Mouse (Mus musculus): ENCODE measurements around the gene Nup88. TPM values are rescaled to one million over a fixed set of nuclear protein-coding genes. Genes with fewer than 3 reads are reported as not detected.

The Nup88 gene
- polyA plus RNA-seq (2016; fragmentation: Nextera tagmentation; extraction: Ambion mirVana) = 145 and 158 TPM in 2 replicates

DNA sequence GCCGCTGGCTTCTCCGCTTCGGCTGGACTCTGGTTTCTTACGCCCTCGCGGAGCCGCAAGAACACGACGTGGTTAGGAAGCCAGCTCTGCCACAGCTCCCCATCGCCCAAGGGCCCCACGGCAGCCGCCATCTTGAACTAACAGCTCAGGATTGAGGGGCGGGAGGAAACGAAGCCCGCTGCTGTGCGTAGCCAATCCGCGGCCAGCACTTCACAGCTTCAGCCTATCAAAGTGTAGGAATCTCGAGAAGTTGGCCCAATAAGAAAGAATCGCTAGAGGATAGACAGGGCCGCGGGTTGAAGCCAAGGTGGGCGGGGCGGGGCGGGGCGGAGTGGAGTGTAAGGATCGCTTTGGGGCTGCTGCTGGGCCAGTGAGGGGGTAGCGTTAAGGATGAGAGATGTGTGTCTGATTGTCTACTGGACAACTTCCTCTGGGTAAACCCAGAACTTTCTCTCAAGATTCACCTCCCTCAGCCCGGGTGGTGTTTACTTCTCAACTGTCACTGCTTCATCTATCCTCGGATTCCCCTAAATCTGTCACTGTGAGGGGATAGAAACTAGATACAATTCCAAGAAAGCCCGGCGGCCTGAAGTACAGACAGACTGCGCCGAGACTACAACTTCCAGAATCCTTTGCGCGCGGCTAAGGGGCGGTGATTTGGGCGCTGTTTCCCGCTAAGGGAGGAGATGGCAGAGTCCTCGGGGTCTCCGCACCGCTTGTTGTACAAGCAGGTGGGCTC lies at the start of gene Nup88, which contains the start of gene Rpain:
Nup88 (minus strand) TSS at position 153 of the 739 bp plus-strand sequence.
Rpain (plus strand) TSS at position 393 of the 739 bp plus-strand sequence.
- under 1% methylated on average over 43 of the region's 43 CpGs for WGBS
- peak within 1 kb of the TSS; percentile 94 for H3K27ac ChIP-seq
- peak within 1 kb of the TSS; percentile 91 for H3K4me3 ChIP-seq
- DNase-seq (ENCODE audit: low spot score) = peak; percentile 93
- H3K4me1 ChIP-seq = peaks cover 16% of the 10 kb centered on the region; the same call in 1 of the 2 replicates
- peaks cover 54% of the 10 kb centered on the region for H3K36me3 ChIP-seq
- no peaks in the 10 kb centered on the region for H3K27me3 ChIP-seq (ENCODE audit: low read depth, poor library complexity, severe bottlenecking)
- no peaks in the 10 kb centered on the region for H3K9me3 ChIP-seq (replicated peaks)

DNA sequence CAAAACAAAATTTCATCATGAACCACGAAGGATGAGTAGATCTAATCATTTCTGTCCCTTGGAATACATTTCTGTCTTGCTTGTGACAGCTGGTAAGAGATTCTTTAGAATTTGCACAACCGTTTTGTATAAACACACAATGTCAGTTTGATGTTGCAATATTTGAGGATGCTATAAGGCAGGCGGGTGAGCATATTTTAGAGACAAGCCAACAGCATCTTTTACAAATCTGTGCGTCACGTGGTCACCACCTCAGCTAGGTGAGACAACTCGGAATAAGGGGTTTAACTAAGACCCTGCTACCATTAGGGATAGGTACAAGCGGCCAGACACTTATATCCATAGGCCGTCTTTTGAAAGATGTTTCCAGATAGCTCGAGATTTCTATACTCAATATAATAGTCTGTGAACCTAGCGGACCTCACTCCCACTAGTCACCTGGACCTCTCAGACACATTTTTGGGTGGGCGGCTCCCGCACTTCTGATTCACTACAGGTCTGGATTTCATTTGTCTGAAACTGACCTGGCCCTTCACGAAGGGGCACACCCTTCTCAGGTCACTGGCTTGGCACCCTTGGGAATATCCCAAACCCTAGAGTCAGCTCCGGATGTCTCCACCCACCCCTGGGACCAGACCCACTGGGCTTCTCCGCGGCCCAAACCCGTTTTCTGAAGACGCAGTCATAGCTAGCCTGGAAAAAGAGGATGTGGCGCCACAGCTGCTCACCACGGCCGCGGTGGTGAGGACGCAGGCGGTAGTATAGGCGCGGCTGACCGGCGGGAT lies 48.8 kb upstream of the Nup88 start:
- Histone ChIP-seq H3K27me3 (ENCODE audit: low read depth, poor library complexity, severe bottlenecking) (no peaks in the 10 kb centered on the region), H3K4me1 (peaks cover 23% of the 10 kb centered on the region), H3K36me3 (peaks cover 49% of the 10 kb centered on the region), H3K27ac (peak overlapping the region; percentile 96), H3K9me3 (replicated peaks) (no peaks in the 10 kb centered on the region), H3K4me3 (peak overlapping the region; percentile 79)
- DNase-seq (ENCODE audit: low spot score) = no peak
- 5% methylated on average over 28 of the region's 28 CpGs for WGBS

DNA sequence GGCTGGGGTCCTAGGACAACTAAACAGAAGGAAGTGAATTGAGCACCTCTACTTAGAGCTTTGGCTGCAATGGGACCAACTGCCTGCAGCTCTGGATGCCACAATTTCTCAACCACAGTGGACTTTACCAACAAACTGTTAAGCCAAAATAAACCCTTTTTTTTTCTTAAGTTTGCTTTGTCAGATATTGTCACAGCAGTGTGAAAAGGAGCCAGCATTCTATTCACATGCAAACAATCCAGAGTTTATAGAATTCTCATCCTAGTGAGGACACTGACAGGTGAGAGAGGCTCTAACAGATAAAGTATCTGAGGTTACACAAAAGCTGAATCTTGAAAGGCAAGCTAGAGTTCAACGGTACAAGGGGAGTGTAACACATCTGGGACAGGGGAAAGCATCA lies 47.3 kb upstream of the Nup88 start:
- peaks cover 23% of the 10 kb centered on the region for H3K4me1 ChIP-seq
- H3K36me3 ChIP-seq = peaks cover 47% of the 10 kb centered on the region
- H3K27me3 ChIP-seq (ENCODE audit: low read depth, poor library complexity, severe bottlenecking) = no peaks in the 10 kb centered on the region
- WGBS = 84% methylated on average over 1 of the region's 1 CpGs
- H3K27ac ChIP-seq = no peak overlapping the region
- H3K9me3 ChIP-seq (replicated peaks) = no peaks in the 10 kb centered on the region
- H3K4me3 ChIP-seq = no peak overlapping the region
- no peak for DNase-seq (ENCODE audit: low spot score)

DNA sequence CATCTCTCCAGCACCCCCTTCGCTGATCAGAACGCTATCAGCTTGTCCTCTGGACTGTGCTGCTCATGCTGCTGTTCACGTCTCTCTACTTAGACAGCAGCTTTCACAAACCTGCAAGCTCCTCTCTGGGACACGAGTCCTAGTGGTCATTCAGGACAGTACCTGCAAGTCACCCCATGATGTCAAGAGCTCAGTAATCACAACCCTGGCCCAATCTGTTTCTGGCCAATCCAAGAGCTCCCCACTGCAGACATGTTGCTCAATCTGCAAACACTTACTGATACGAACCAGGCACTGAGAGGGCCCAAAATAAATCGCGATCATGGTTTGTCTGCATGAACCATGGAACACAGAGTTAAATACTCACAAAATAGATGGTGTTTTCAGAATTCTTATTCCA lies 43.0 kb upstream of the Nup88 start:
- no peak overlapping the region for H3K4me3 ChIP-seq
- peaks cover 2% of the 10 kb centered on the region for H3K4me1 ChIP-seq
- DNase-seq (ENCODE audit: low spot score) = no peak
- WGBS = 93% methylated on average over 7 of the region's 7 CpGs
- H3K27ac ChIP-seq = no peak overlapping the region
- no peaks in the 10 kb centered on the region for H3K27me3 ChIP-seq (ENCODE audit: low read depth, poor library complexity, severe bottlenecking)
- peaks cover 71% of the 10 kb centered on the region for H3K36me3 ChIP-seq
- no peaks in the 10 kb centered on the region for H3K9me3 ChIP-seq (replicated peaks)

DNA sequence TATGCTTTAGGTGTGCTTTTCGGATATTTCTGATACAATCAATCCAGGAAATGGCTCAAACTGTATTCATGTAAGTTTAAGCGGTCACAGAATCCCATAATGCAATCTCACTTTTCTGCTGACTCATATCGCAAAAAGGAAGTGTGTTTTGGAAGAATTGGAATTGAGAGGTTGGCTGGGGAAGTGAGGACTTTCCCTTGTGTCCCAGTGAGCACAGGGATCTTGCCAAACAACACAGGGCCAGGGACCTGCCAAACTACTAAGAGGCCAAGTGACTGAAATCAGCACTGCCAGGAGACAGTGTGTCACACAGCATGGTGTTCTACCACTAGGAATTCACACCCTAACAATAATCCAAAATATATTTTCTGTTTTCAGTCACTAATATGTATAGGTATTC lies 38.5 kb upstream of the Nup88 start:
- H3K9me3 ChIP-seq (replicated peaks) = no peaks in the 10 kb centered on the region
- no peaks in the 10 kb centered on the region for H3K27me3 ChIP-seq (ENCODE audit: low read depth, poor library complexity, severe bottlenecking)
- 96% methylated on average over 3 of the region's 3 CpGs for WGBS
- H3K27ac ChIP-seq = no peak overlapping the region
- H3K36me3 ChIP-seq = peaks cover 60% of the 10 kb centered on the region
- DNase-seq (ENCODE audit: low spot score) = no peak
- H3K4me1 ChIP-seq = peaks cover 4% of the 10 kb centered on the region
- no peak overlapping the region for H3K4me3 ChIP-seq

DNA sequence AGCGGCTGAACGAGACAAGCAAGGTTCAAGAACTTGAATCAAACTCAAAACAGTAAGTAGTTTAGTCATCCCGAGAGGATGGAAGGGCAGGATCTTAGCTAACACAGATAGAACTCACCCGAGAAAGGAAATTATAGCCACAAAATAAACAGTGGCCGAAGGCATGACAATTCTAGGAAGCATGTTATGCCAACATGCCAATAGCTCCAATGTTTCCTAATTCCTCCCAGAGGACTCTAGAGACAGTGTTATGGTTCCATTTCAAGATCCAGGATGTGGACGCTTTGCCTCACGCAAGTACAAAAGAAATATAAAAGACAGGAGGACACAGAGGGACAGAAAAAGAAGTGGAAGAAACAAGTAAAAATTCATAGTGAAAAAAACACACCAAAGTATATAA lies 38.1 kb upstream of the Nup88 start:
- no peak overlapping the region for H3K27ac ChIP-seq
- H3K9me3 ChIP-seq (replicated peaks) = no peaks in the 10 kb centered on the region
- no peak overlapping the region for H3K4me3 ChIP-seq
- no peaks in the 10 kb centered on the region for H3K27me3 ChIP-seq (ENCODE audit: low read depth, poor library complexity, severe bottlenecking)
- H3K4me1 ChIP-seq = peaks cover 8% of the 10 kb centered on the region
- peaks cover 57% of the 10 kb centered on the region for H3K36me3 ChIP-seq
- DNase-seq (ENCODE audit: low spot score) = no peak
- WGBS = 94% methylated on average over 7 of the region's 7 CpGs

DNA sequence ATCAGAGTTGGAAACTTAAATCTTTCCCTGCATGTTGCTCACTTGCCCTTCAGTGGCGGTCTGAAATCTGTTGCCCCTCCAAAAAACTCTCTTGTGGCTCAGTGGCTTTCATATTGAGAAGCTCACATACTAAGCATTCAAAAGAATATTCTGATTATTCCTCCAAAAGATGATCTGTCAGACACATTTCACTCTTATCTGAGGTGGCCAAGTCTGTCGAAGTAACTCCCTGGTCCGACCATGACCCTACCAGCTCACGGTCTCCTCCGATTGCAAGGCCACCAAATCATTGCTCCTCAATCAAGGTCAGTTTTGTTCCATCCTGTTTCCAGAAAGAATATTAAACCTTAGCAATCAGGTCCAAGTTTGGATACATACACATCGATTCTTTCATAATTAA lies 37.3 kb upstream of the Nup88 start:
- H3K4me1 ChIP-seq = peaks cover 13% of the 10 kb centered on the region
- no peak overlapping the region for H3K27ac ChIP-seq
- H3K36me3 ChIP-seq = peaks cover 49% of the 10 kb centered on the region
- H3K9me3 ChIP-seq (replicated peaks) = no peaks in the 10 kb centered on the region
- 94% methylated on average over 6 of the region's 6 CpGs for whole genome bisulfite sequencing
- no peaks in the 10 kb centered on the region for H3K27me3 ChIP-seq (ENCODE audit: low read depth, poor library complexity, severe bottlenecking)
- no peak overlapping the region for H3K4me3 ChIP-seq
- no peak for DNase-seq (ENCODE audit: low spot score)

DNA sequence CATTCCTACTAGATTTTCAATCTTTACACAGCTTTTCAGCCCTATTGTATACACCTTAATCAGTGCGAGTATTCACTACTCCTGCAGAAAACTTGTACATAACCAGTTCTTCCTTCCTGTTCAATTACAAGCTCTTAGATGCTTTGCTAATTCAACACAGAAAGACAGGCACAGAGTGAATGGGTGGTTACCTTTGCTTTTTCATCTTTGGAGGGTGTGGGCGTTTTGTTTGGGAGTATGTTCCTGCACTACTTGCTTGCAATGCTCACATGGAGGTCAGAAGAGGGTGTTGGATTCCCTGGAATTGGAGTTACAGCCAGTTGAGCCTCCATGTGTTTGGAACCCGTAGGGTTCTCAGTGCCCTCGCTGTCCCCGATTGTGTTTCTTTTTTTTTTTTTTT lies 35.3 kb upstream of the Nup88 start:
- Histone ChIP-seq H3K27me3 (ENCODE audit: low read depth, poor library complexity, severe bottlenecking) (no peaks in the 10 kb centered on the region), H3K9me3 (replicated peaks) (no peaks in the 10 kb centered on the region), H3K36me3 (peaks cover 42% of the 10 kb centered on the region), H3K4me1 (peaks cover 13% of the 10 kb centered on the region), H3K4me3 (peak overlapping the region; percentile 91), H3K27ac (peak overlapping the region; percentile 71; the same call in 1 of the 2 replicates)
- no peak for DNase-seq (ENCODE audit: low spot score)
- 72% methylated on average over 5 of the region's 5 CpGs for WGBS

DNA sequence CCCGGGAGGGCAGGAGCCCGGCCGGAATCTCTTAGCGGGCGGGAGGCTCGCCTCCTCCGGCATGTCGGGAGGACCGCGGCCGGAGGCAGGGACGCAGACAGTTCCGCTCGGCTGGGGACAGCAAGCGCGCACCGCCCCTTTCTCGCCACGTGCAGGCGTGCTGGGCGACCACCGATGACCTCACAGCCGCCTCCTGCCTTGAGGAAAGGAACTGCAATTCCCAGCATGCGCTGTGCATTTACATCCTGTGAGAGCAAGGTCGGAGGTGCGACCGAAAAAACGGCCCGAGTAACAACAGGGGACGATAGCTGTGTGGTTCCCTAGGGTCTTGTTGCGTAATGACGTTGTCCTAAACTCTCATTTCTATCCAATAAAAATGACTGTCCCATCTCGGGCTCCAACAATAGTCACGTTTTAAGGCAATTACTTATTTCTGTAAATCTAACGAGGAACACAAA lies 34.6 kb upstream of the Nup88 start, which contains the start of gene Dhx33:
Dhx33 (minus strand) TSS at position 122 of the 458 bp plus-strand sequence.
- H3K36me3 ChIP-seq = peaks cover 42% of the 10 kb centered on the region
- under 1% methylated on average over 35 of the region's 35 CpGs for WGBS
- H3K9me3 ChIP-seq (replicated peaks) = no peaks in the 10 kb centered on the region
- H3K4me1 ChIP-seq = peaks cover 13% of the 10 kb centered on the region
- peak within 1 kb of the TSS; percentile 86 for H3K27ac ChIP-seq
- H3K27me3 ChIP-seq (ENCODE audit: low read depth, poor library complexity, severe bottlenecking) = no peaks in the 10 kb centered on the region
- peak; percentile 98 for DNase-seq (ENCODE audit: low spot score)
- peak within 1 kb of the TSS; percentile 91 for H3K4me3 ChIP-seq

DNA sequence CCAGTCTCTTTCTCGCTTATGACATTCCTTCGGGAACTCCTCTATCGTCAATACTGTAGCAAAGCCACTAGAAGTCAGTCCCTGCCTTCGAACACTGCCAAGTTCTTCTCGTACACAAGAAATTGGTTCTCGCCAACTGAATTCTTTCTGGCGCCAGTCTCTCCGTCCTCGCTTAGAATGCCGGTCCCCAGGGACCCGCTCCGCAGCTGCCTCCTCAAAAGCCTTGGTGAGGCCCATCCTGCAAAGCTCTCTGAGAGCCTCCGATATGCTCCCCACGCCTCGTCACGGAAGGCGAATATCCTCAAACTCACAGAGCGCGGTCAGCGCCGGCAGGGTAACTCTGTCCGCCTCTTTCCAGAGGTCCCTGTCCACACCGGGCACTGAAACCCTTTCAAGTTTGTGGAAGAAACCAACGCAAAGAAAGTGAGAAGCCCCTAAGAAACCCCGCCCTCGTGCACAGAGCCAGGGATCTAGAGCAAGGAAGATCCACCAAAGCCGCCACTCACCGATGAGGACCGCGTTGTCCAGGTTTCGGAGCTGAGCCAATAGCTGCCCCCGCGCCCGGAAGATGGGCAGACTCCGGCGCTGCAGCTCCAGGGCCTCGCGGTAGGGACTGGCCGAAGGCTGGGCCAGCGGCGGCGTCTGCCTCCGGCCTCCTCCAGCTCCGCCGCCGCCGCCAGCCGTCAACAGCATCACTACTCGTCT lies 34.0 kb upstream of the Nup88 start:
- Histone ChIP-seq H3K27me3 (ENCODE audit: low read depth, poor library complexity, severe bottlenecking) (no peaks in the 10 kb centered on the region), H3K4me1 (peaks cover 13% of the 10 kb centered on the region), H3K36me3 (peaks cover 42% of the 10 kb centered on the region), H3K27ac (peak overlapping the region; percentile 86), H3K4me3 (peak overlapping the region; percentile 91), H3K9me3 (replicated peaks) (no peaks in the 10 kb centered on the region)
- DNase-seq (ENCODE audit: low spot score) = no peak
- WGBS = under 1% methylated on average over 49 of the region's 49 CpGs

DNA sequence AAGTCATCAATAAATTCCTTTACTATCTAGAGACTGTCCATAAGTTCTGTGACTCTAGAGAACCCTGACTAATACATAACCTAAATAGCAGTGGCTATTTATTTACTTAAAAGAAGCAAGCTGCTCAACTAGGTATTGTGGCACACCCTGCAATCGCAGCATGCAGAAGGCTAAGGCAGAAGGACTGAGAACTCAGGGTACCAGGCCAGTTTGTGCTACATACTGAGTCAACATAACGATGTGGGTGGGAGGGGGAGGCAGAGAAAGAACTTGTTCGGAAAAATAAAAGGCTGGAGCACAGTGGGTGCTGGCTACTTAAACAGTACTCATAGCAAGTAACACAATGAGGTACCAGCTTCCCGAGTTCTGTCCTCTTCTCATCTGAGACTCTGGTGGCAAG lies 31.4 kb upstream of the Nup88 start:
- H3K27ac ChIP-seq = no peak overlapping the region
- no peak for DNase-seq (ENCODE audit: low spot score)
- H3K4me1 ChIP-seq = peaks cover 13% of the 10 kb centered on the region
- H3K4me3 ChIP-seq = no peak overlapping the region
- no peaks in the 10 kb centered on the region for H3K27me3 ChIP-seq (ENCODE audit: low read depth, poor library complexity, severe bottlenecking)
- H3K9me3 ChIP-seq (replicated peaks) = no peaks in the 10 kb centered on the region
- peaks cover 52% of the 10 kb centered on the region for H3K36me3 ChIP-seq
- 92% methylated on average over 4 of the region's 4 CpGs for WGBS

DNA sequence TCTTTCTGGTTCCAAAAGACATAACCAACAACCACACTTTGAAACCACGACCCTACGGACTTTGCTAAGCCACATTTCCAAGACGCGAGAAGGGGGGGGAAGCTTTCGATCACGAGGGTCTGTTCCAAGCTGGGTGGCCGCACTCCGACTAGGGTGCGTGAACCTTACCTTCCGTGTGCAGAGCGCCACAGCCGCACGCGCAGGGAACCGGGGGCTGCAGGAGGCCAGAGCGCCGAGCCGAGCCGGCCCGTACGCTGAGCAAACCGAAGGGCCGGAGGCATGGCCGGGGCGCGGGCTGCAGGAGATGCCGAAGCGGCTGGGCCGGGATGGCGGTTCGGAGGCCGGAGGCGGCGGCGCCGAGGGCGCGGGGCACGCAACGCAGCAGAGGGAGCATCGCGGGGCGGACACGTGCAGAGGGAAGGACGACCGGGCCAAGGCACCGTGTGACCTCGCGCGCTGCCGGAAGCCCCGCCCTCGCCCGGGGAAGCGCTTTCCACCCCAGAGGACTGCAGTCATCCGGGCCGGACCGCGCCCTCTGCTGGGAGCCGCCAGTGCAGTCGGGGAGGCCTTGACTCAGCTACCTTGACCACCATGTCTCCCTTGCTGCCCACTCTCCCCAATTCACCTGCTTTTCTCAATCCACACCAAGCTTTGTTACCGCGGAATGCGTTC lies 12.9 kb upstream of the Nup88 start, which contains the start of gene C1qbp:
C1qbp (minus strand) TSS at position 470 of the 672 bp plus-strand sequence.
- peak; percentile 98 for DNase-seq (ENCODE audit: low spot score)
- Histone ChIP-seq H3K9me3 (replicated peaks) (no peaks in the 10 kb centered on the region), H3K4me1 (peaks cover 12% of the 10 kb centered on the region), H3K4me3 (peak within 1 kb of the TSS; percentile 99), H3K36me3 (peaks cover 80% of the 10 kb centered on the region), H3K27me3 (ENCODE audit: low read depth, poor library complexity, severe bottlenecking) (no peaks in the 10 kb centered on the region), H3K27ac (peak within 1 kb of the TSS; percentile 92)
- under 1% methylated on average over 64 of the region's 64 CpGs for WGBS
